Mouse (Mus musculus): ENCODE measurements around the gene Tnnt2. TPM values are rescaled to one million over a fixed set of nuclear protein-coding genes. Genes with fewer than 3 reads are reported as not detected.

Gene Tnnt2
- polyA plus RNA-seq, 1 experiment: 5.4 TPM

- no peak for TF ChIP-seq CTCF (IDR thresholded peaks at IDR 0.05; ENCODE audit: borderline replicate concordance, insufficient read depth, low read length)
- no peak for TF ChIP-seq POLR2A (IDR thresholded peaks at IDR 0.05; ENCODE audit: low read depth, low read length)
- Histone ChIP-seq H3K4me1 (ENCODE audit: control insufficient read depth, insufficient read depth, low read length) (peaks cover 4% of the 10 kb centered on the region; the same call in 1 of the 2 replicates), H3K27ac (ENCODE audit: insufficient read depth, low read length) (no peak overlapping the region), H3K4me3 (ENCODE audit: insufficient read depth, low read length) (no peak overlapping the region)
Observed at GRCm38 (mm10) chr1:135839065-135839464, 2.9 kb downstream of the Tnnt2 start.

- no peak overlapping the region for H3K27ac ChIP-seq (ENCODE audit: insufficient read depth, low read length)
- no peak for TF ChIP-seq CTCF (IDR thresholded peaks at IDR 0.05; ENCODE audit: borderline replicate concordance, insufficient read depth, low read length)
- TF ChIP-seq POLR2A (IDR thresholded peaks at IDR 0.05; ENCODE audit: low read depth, low read length): no peak
- H3K4me1 ChIP-seq (ENCODE audit: control insufficient read depth, insufficient read depth, low read length): peaks cover 9% of the 10 kb centered on the region
- H3K4me3 ChIP-seq (ENCODE audit: insufficient read depth, low read length): no peak overlapping the region
Observed at GRCm38 (mm10) chr1:135840675-135841395, 4.7 kb downstream of the Tnnt2 start.

- Histone ChIP-seq H3K4me3 (ENCODE audit: insufficient read depth, low read length) (no peak overlapping the region), H3K4me1 (ENCODE audit: control insufficient read depth, insufficient read depth, low read length) (peaks cover 9% of the 10 kb centered on the region), H3K27ac (ENCODE audit: insufficient read depth, low read length) (no peak overlapping the region)
- no peak for TF ChIP-seq POLR2A (IDR thresholded peaks at IDR 0.05; ENCODE audit: low read depth, low read length)
- TF ChIP-seq CTCF (IDR thresholded peaks at IDR 0.05; ENCODE audit: borderline replicate concordance, insufficient read depth, low read length): no peak
Observed at GRCm38 (mm10) chr1:135843519-135844262, 7.5 kb downstream of the Tnnt2 start.

GRCm38 (mm10) chr1:135844481-135844880, 8.3 kb downstream of the Tnnt2 start:
- Histone ChIP-seq H3K4me1 (ENCODE audit: control insufficient read depth, insufficient read depth, low read length) (peaks cover 9% of the 10 kb centered on the region), H3K4me3 (ENCODE audit: insufficient read depth, low read length) (no peak overlapping the region), H3K27ac (ENCODE audit: insufficient read depth, low read length) (peak overlapping the region; percentile 15; the same call in 1 of the 2 replicates)
- TF ChIP-seq POLR2A (IDR thresholded peaks at IDR 0.05; ENCODE audit: low read depth, low read length) (no peak), CTCF (IDR thresholded peaks at IDR 0.05; ENCODE audit: borderline replicate concordance, insufficient read depth, low read length) (no peak)

DNA sequence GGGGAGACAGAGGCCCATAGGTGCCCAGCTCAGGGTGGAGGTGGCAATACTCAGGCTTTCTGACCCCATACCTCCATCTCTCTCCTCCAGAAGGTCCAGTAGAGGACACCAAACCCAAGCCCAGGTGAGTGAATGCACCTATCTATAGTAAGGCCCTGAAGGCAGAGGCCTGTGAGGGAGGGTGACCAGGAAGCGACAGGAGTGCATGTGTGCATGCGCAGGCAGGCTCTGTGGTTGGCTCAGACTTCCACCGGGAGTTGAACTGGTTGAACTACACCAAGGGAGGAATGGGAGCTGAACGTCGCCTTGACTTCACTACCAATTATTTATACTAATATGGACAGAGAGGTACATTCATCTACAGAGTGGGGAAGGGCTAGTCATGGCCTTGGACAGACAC, 10.5 kb downstream of the Tnnt2 start:
- no peak overlapping the region for H3K27ac ChIP-seq (ENCODE audit: insufficient read depth, low read length)
- peaks cover 5% of the 10 kb centered on the region; the same call in 1 of the 2 replicates for H3K4me1 ChIP-seq (ENCODE audit: control insufficient read depth, insufficient read depth, low read length)
- no peak overlapping the region for H3K4me3 ChIP-seq (ENCODE audit: insufficient read depth, low read length)
- TF ChIP-seq CTCF (IDR thresholded peaks at IDR 0.05; ENCODE audit: borderline replicate concordance, insufficient read depth, low read length): no peak
- TF ChIP-seq POLR2A (IDR thresholded peaks at IDR 0.05; ENCODE audit: low read depth, low read length): no peak

DNA sequence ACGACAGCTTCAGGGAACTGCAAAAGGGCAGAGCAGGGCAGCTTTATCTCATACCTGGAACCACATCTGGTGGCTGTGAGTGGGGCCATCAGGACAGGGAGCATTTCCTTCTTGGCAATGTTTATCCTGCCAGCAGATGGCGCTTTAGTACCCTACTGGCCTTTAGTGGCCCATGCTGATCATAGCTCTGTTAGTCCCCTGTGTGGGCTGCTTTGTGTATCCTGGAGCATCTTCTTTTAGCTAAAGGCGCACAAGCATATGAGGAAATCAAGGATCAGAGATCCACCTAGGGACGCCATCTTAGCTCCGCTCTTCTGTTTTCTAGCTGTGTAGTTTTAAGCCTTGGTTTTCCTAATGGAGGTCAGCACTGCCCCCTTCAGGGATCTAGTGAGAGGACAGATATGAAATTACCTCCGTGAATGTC, 11.0 kb downstream of the Tnnt2 start:
- peaks cover 6% of the 10 kb centered on the region for H3K4me1 ChIP-seq (ENCODE audit: control insufficient read depth, insufficient read depth, low read length)
- no peak overlapping the region for H3K4me3 ChIP-seq (ENCODE audit: insufficient read depth, low read length)
- TF ChIP-seq CTCF (IDR thresholded peaks at IDR 0.05; ENCODE audit: borderline replicate concordance, insufficient read depth, low read length): no peak
- no peak overlapping the region for H3K27ac ChIP-seq (ENCODE audit: insufficient read depth, low read length)

GRCm38 (mm10) chr1:135847611-135848351, 11.6 kb downstream of the Tnnt2 start:
- TF ChIP-seq CTCF (IDR thresholded peaks at IDR 0.05; ENCODE audit: borderline replicate concordance, insufficient read depth, low read length) (no peak), POLR2A (IDR thresholded peaks at IDR 0.05; ENCODE audit: low read depth, low read length) (no peak)
- H3K27ac ChIP-seq (ENCODE audit: insufficient read depth, low read length): no peak overlapping the region
- peaks cover 12% of the 10 kb centered on the region for H3K4me1 ChIP-seq (ENCODE audit: control insufficient read depth, insufficient read depth, low read length)
- H3K4me3 ChIP-seq (ENCODE audit: insufficient read depth, low read length): no peak overlapping the region

DNA sequence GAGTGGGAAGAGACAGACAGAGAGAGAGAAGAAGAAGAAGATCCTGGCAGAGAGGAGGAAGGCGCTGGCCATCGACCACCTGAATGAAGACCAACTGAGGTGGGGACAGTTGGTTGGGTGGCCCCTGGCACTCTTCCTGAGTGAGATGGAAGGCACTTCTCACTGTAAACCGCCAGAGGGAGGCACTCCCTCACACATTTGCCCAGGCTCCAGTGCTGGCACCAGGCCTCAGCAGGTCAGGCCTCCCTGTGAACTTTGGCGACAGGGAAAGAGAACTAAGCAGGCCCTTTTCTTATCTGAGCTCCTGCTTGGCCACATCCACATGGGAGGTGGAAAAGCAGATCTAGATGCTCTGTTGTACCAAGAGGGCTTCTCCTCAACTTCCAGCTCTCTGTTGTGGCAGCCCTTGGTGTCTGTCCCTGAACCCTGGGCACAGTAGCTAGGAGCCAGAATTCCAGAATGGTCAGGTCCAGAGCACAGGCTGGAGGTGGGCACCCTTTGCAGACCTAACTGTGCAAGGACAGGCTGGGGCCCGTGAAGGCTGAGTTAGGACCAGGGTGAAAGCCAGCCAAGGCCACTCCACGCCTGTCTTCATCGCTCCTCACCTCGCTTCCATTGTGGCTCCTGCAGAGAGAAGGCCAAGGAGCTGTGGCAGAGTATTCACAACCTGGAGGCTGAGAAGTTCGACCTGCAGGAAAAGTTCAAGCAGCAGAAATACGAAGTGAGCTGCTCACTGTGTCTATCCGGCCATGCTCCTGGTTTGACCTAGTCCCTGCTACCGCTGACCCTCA, 14.8 kb downstream of the Tnnt2 start:
- Histone ChIP-seq H3K4me3 (ENCODE audit: insufficient read depth, low read length) (no peak overlapping the region), H3K4me1 (ENCODE audit: control insufficient read depth, insufficient read depth, low read length) (peaks cover 7% of the 10 kb centered on the region; the same call in 1 of the 2 replicates)
- TF ChIP-seq POLR2A (IDR thresholded peaks at IDR 0.05; ENCODE audit: low read depth, low read length) (no peak), CTCF (IDR thresholded peaks at IDR 0.05; ENCODE audit: borderline replicate concordance, insufficient read depth, low read length) (peak; percentile 73)

More for the DNA sequence above, 14.8 kb downstream of the Tnnt2 start:
- H3K27ac ChIP-seq (ENCODE audit: insufficient read depth, low read length): no peak overlapping the region
